Mouse (Mus musculus) forebrain, embryonic 11.5 days (tissue): Measurements from ENCODE around the gene Riiad1. TPM values are rescaled to one million over a fixed set of nuclear protein-coding genes. Genes with fewer than 3 reads are reported as not detected.

Experiments used
- ATAC-seq: fragments of 200-750 bp; cut with Nextera tagmentation; replicated peaks from 2 replicates; pipeline ENCODE4 v1.8.0; 2017; ENCODE audit warnings: moderate TSS enrichment; ENCODE audit not compliant: low FRiP score
- DNase-seq: peaks from one replicate; pipeline ENCODE4 v3.0.0-alpha.2; 2017; ENCODE audit warnings: low spot score
- H3K27ac ChIP-seq: fragments of 300-500 bp; sonication (generic); 2 replicates; pipeline ENCODE4 v1.5.1; 2014; ENCODE audit warnings: low read depth, low read length
- H3K27me3 ChIP-seq: fragments of 300-500 bp; sonication (generic); 2 replicates; pipeline ENCODE4 v1.6.1; 2014; ENCODE audit warnings: mild to moderate bottlenecking, low read length, mixed read lengths; ENCODE audit not compliant: control insufficient read depth, insufficient read depth
- H3K36me3 ChIP-seq: fragments of 300-500 bp; sonication (generic); 2 replicates; pipeline ENCODE4 v1.6.1; 2014; ENCODE audit warnings: mild to moderate bottlenecking, low read length, moderate library complexity, mixed read lengths; ENCODE audit not compliant: control insufficient read depth, insufficient read depth
- H3K4me1 ChIP-seq: fragments of 300-500 bp; sonication (generic); replicated peaks from 2 replicates; pipeline ENCODE4 v1.6.1; 2014; ENCODE audit warnings: low read length, mixed read lengths; ENCODE audit not compliant: control insufficient read depth, insufficient read depth
- H3K4me2 ChIP-seq: fragments of 300-500 bp; sonication (generic); 2 replicates; pipeline ENCODE4 v1.6.1; 2014; ENCODE audit warnings: low read depth, mild to moderate bottlenecking, low read length, moderate library complexity, mixed read lengths; ENCODE audit not compliant: severe bottlenecking
- H3K4me3 ChIP-seq: fragments of 300-500 bp; sonication (generic); 2 replicates; pipeline ENCODE4 v1.5.1; 2014; ENCODE audit warnings: low read depth, low read length
- H3K9ac ChIP-seq: fragments of 300-500 bp; sonication (generic); 2 replicates; pipeline ENCODE4 v1.6.1; 2014; ENCODE audit warnings: low read length
- H3K9me3 ChIP-seq: fragments of 300-500 bp; sonication (generic); 2 replicates; pipeline ENCODE4 v1.6.1; 2016; ENCODE audit warnings: low read length, mixed read lengths; ENCODE audit not compliant: control insufficient read depth
- WGBS: fragments of 180-500 bp; shearing (Covaris S2); extraction: QIAGEN DNeasy Blood & Tissue Kit; methylation state at CpG from one replicate; pipeline ENCODE4 v1.1.7; 2014; 5-methylcytosine and 5-hydroxymethylcytosine counted together
- polyA plus RNA-seq: library from polyadenylated mRNA; unstranded; fragments of >200 nt; fragmentation: Nextera tagmentation; extraction: Ambion mirVana; gene quantifications from 2 replicates; pipeline ENCODE4 v1.2.1, GENCODE M21; 2014

The Riiad1 gene
- 12.8 and 15.5 TPM in 2 replicates for polyA plus RNA-seq

DNA sequence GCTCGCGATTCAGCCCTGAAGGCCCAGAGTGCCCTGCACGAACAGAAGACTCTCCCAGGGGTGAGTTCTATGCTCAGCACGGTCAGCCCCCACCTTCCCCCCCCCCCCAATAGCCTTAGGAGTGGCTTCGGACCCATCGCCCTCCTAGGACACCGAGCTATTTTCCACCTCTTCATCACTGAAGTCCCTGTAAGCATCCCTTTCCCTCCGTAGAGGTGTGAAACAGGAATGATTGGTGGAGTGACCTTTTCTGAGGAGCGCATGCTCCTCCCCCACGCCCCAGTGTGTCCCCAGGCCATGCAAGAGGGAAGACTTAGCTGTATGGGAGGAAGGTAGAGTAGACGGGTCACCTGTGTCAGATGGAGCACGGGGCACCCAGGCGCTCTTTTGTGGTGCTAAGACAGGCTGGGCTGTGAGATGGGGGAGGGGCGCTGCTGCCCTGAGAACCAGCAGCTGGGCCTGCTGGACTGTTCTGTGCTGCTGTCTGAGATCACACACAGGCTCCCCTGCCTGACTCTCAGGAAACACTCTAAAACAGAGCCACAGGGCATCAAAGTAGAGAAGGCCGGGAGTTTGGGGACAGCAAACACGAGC lies at the start of gene Riiad1:
Gene Riiad1, minus strand, starts transcription at position 51 of the 594 bp plus-strand sequence.
- H3K27me3 ChIP-seq: no peaks in the 10 kb centered on the region; the same call in 1 of the 2 replicates
- H3K4me2 ChIP-seq: peak within 1 kb of the TSS; percentile 54
- H3K4me3 ChIP-seq: peak within 1 kb of the TSS; percentile 51
- H3K27ac ChIP-seq: peak within 1 kb of the TSS; percentile 82
- H3K9ac ChIP-seq: peak within 1 kb of the TSS; percentile 71
- H3K4me1 ChIP-seq: peaks cover 40% of the 10 kb centered on the region
- WGBS: 11% methylated on average over 16 of the region's 16 CpGs
- no peaks in the 10 kb centered on the region for H3K9me3 ChIP-seq
- ATAC-seq (no peak), DNase-seq (peak; percentile 59)
- no peaks in the 10 kb centered on the region for H3K36me3 ChIP-seq

DNA sequence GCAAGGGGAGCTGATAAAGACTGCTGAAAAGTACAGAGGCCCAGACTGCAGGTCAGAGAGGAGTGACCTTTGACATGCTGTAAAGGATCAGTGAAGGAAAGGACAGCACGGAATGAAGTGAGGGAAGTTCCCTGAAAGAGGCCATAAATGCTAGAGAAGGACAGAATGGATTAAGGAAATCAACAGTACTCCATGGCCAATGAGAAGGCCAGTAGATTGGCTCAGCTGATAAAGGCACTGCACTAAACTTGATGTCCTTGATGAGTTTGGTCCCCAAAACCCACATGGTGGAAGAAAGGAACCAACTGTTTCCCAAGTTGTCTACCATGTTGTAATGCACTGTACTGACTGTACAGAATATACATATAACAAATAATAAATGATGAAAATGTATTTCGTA lies 46.6 kb upstream of the Riiad1 start:
- Histone ChIP-seq H3K4me2 (no peak overlapping the region), H3K4me3 (no peak overlapping the region), H3K9ac (no peak overlapping the region), H3K4me1 (no peaks in the 10 kb centered on the region), H3K27ac (no peak overlapping the region), H3K27me3 (no peaks in the 10 kb centered on the region), H3K36me3 (no peaks in the 10 kb centered on the region), H3K9me3 (no peaks in the 10 kb centered on the region)
- ATAC-seq (no peak), DNase-seq (no peak)
- 82% methylated on average over 2 of the region's 2 CpGs for WGBS

DNA sequence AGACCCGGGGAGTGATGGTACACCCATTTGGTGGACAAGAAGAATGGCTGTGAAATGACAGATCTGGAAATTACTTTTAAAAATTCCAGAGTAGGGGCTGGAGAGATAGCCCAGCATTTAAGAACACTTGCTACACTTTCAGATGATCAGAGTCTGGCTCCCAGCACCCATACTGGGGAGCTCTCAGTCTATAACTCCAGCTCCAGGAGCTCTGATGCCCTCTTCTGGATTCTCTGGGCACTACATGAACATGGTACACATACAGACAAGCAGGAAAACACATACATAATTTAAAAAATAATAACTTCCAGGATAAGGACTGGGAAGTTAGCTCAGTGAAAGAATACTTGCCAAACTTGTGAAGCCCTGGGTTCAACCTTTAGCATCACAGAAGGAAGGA lies 26.5 kb upstream of the Riiad1 start:
- DNase-seq: no peak
- Histone ChIP-seq H3K36me3 (peaks cover 3% of the 10 kb centered on the region; the same call in 1 of the 2 replicates), H3K4me2 (no peak overlapping the region), H3K27me3 (no peaks in the 10 kb centered on the region), H3K4me1 (no peaks in the 10 kb centered on the region), H3K4me3 (no peak overlapping the region), H3K9ac (no peak overlapping the region), H3K27ac (no peak overlapping the region), H3K9me3 (no peaks in the 10 kb centered on the region)
- 98% methylated on average over 1 of the region's 1 CpGs for WGBS
- ATAC-seq: no peak

DNA sequence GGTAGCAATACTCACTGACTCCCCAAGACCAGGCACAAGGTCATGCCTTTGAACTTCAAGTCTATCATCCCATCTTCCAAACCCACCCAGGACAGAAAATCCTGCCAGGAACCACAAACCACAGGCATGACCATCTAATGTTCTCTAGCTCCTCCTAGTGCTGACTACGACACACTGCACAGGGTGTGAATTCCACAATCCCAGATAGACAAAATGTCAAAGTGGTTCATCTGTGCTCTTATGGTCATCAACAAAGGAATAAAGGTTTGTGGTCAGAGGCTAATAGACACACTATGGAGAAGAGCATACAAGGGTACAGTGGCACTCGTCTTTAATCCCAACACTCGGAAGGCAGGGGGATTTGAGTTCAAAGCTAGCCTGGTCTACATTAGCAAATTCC lies 22.1 kb upstream of the Riiad1 start:
- 66% methylated on average over 3 of the region's 3 CpGs for WGBS
- Histone ChIP-seq H3K4me2 (no peak overlapping the region), H3K36me3 (no peaks in the 10 kb centered on the region; the same call in 1 of the 2 replicates), H3K9me3 (no peaks in the 10 kb centered on the region), H3K27me3 (no peaks in the 10 kb centered on the region), H3K27ac (no peak overlapping the region), H3K9ac (no peak overlapping the region), H3K4me3 (no peak overlapping the region), H3K4me1 (no peaks in the 10 kb centered on the region)
- DNase-seq: no peak
- peak; percentile 39; the same call in 1 of the 2 replicates for ATAC-seq

DNA sequence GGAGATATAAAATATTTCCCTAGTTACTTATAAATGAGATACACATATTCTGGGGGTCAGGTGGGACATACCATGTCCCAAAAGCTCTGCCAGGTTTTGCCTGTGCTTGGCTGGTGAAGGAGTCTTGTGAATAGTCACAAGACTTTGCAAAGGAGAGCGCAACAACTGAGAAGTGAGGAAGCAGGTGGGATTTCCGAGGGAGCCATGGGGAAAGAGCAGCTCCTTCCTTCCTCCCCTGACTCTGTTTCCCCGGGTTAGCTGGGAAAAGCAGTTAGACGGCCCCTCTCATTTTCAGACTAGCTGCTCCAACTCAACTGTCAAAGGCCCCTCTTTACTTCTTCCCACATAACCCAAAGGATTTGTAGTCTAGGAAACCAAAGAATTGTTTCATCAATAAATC lies 17.0 kb upstream of the Riiad1 start:
- no peaks in the 10 kb centered on the region for H3K27me3 ChIP-seq
- H3K9ac ChIP-seq: no peak overlapping the region
- DNase-seq: no peak
- no peaks in the 10 kb centered on the region for H3K4me1 ChIP-seq
- H3K36me3 ChIP-seq: no peaks in the 10 kb centered on the region; the same call in 1 of the 2 replicates
- no peaks in the 10 kb centered on the region for H3K9me3 ChIP-seq
- no peak overlapping the region for H3K27ac ChIP-seq
- no peak overlapping the region for H3K4me2 ChIP-seq
- no peak for ATAC-seq
- 81% methylated on average over 4 of the region's 4 CpGs for WGBS
- no peak overlapping the region for H3K4me3 ChIP-seq

DNA sequence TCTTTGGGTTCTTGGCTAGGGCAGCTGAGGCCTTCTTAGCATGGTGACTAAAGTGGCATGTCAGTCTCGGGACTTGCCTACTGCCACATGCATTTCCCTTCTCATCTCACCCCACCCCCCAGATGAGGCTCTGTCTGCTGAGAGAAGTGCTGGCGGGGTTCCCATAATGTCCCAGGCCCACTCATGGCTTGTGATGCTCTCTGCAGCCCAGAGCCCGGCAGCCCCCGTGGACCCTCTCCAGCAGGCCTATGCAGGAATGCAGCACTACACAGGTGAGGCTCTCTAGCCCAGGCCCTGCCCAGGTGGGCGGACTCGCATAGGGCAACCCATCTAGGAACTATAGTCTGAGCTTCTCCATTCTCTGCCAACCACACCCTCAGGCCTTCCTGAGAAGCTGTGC lies 7.4 kb upstream of the Riiad1 start:
- Histone ChIP-seq H3K4me1 (peaks cover 31% of the 10 kb centered on the region), H3K27ac (no peak overlapping the region), H3K27me3 (no peaks in the 10 kb centered on the region), H3K4me3 (no peak overlapping the region), H3K4me2 (no peak overlapping the region), H3K9me3 (no peaks in the 10 kb centered on the region), H3K9ac (no peak overlapping the region), H3K36me3 (no peaks in the 10 kb centered on the region; the same call in 1 of the 2 replicates)
- ATAC-seq (no peak), DNase-seq (peak; percentile 52)
- WGBS: 80% methylated on average over 6 of the region's 6 CpGs

DNA sequence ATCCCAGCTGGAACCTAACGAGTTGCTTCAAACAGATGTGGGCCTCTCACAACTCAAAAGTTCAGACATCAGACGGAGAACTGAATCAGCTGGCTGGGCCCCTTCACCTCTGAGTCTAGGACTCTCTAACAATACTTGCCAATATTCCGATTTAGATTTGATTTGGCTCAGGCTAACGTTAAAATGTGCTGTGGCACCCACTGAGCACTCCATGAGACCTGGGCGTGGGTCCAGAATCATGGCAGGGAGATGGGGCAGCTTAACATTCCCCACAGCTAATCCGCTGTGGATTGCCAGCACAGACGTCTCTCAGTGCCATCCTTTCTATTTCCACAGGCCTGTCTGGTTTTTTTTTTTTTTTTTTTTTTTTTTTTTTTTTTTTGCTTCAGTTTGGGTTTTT lies 5.8 kb upstream of the Riiad1 start:
- Histone ChIP-seq H3K4me1 (peaks cover 33% of the 10 kb centered on the region), H3K27me3 (no peaks in the 10 kb centered on the region), H3K27ac (peak overlapping the region; percentile 46), H3K9ac (no peak overlapping the region), H3K36me3 (no peaks in the 10 kb centered on the region), H3K9me3 (no peaks in the 10 kb centered on the region), H3K4me2 (no peak overlapping the region), H3K4me3 (no peak overlapping the region)
- ATAC-seq: no peak
- DNase-seq: no peak
- WGBS: 56% methylated on average over 7 of the region's 7 CpGs

DNA sequence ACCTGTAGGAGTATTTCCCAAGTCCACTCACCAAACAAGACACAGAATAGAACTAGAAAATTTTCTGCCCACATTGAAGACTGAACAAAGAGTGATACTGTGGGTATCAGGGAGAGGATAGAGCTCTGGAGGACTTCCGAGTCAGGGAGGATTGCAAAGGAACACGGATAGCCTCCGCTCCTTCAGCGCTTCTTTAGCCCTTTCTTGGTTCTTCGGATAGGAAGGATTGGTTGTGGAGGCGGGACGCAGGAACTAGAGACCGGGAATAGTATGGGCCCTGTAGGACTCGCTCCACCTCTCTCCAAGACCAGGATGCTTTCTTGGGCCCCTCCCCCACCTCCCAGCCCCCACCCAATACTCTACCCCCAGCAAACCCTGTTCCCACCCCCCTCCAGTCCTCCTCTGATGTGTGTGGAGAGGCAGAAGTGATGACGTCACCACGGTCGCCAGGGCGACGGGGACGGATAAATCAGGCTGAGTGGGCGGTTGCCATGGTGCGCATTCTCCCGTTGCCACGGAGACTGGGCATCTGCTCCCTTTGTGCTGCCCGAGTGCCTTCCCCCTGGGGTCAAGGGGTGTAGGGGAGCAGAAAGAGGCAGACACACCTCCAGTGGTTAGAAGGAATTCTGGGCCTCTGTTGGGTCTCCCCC lies 3.8 kb upstream of the Riiad1 start:
- Histone ChIP-seq H3K4me1 (peaks cover 41% of the 10 kb centered on the region), H3K4me2 (peak overlapping the region; percentile 46), H3K9ac (peak overlapping the region; percentile 35; the same call in 1 of the 2 replicates), H3K9me3 (no peaks in the 10 kb centered on the region), H3K36me3 (no peaks in the 10 kb centered on the region), H3K4me3 (peak overlapping the region; percentile 3; the same call in 1 of the 2 replicates), H3K27ac (peak overlapping the region; percentile 85), H3K27me3 (no peaks in the 10 kb centered on the region; the same call in 1 of the 2 replicates)
- DNase-seq (peak; percentile 97), ATAC-seq (peak; percentile 94)
- WGBS: 9% methylated on average over 20 of the region's 20 CpGs
